Mouse (Mus musculus) ovary, postnatal 14 days (tissue): ENCODE data around the gene 4930474N05Rik.
A peak's percentile ranks its signal among the peaks of the same experiment; 100 is the strongest.

Experiments
- DNase-seq: peaks from one replicate; pipeline ENCODE4 v3.0.0; 2022; ENCODE audit warnings: low spot score

4930474N05Rik gene

DNA sequence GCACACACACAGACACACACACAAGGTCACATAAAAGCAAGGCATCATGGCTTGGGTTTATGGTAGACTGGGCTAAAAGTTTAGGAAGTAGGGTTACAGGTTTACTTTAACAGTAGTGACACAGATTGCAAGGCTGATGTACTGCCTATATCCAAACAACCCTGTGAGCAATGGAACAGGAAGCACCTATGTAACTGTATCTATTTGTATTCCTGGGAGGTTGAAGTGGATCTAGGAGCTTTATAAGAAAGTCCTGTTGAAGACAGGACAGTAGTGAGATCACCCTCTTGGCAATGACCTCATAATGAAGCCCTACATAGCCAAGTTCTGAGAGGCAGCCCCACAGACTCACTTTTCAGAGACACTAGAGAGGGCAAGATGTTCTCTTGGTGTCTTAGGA, at the start of gene 4930474N05Rik:
TSS of gene 4930474N05Rik (plus strand) at position 301 of the 400 bp plus-strand sequence.
- no peak for DNase-seq

DNA sequence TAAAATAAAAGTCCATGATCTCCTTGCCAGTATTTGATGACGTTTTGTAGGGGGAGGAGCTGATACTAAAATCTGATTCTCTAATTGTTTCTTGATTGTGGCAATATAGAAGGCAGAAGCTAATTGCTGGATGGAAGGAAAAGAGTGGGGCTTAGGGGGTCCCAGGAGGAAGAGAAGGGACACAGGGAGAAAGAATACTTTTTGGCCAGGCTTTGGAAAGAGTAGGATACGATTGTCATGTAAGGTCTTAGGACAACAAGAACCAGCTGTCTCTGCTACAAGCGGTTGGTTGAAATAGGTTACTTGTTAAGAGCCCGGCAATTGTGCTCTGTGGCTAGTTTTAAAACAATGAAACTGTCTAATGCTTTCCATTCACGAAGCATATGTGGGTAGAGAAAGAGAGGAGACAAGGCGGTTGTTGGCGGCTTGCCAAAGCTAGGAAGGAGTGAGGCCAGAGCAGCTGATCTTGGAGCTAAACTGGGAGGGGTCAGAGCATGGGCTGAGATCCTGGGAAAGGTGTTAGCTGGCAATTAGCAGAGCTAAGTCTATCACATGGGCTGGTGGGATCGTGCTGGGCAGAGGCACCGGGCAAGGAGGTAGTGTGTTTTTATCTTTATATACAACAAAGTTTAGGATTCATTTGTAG, 45.8 kb upstream of the 4930474N05Rik start:
- peak; percentile 5 for DNase-seq

DNA sequence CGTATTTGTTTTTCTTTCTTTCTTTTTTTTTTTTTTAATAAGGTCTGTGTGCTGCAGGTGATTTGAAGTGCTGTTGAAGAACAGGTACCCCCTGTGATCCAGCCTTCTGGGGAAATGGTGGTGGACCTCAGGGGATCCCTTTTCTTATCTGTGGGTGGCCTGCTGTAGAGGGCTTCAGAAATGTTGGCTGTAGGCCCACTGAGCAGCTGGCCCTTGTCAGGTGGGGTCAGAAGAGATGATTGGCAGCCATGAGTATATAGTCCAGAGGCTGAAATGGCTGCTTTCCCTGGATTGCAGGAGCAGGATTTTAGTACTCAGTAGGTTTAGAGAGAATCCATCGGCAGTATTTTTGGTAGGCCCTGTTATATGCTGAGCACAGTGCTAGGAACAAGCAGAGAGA, 41.4 kb upstream of the 4930474N05Rik start:
- no peak for DNase-seq

DNA sequence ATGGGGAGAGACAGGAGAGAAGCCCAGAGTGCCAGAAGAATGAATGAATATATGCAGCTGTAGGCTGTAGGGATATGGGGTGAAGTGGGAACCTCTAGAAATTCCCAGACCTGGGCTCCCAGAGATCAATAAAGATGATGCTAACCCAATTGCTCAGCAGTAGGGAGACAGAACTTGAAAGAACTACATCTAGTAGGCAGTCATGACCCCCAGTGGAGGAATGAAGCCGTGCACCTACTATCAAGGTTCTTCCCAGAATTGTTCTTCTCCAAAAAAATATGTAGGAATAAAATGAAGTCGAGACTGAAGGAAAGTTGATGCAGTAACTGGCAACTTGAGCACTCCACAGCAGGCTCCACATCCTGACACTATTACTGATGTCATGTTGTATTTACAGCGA, 3.8 kb downstream of the 4930474N05Rik start:
- DNase-seq, result no peak

DNA sequence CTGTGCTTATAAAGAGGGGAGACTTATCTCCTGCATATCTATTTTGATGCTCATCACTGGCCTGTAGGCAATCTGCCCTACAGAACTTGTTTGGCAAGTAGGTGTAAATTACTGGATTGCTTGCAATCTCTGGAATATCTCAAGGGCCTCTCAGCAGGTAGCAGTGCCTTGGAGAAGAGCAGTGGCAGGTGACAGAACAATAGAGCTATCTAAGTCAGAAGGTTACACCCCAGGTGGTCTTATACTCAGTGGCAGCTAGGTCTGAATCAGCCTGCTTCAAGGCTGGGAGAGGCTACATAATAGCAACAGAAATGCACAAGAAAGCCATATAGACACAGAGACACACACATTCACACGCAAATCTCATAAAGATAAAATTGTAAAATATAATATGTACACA, 4.9 kb downstream of the 4930474N05Rik start:
- DNase-seq, result no peak

DNA sequence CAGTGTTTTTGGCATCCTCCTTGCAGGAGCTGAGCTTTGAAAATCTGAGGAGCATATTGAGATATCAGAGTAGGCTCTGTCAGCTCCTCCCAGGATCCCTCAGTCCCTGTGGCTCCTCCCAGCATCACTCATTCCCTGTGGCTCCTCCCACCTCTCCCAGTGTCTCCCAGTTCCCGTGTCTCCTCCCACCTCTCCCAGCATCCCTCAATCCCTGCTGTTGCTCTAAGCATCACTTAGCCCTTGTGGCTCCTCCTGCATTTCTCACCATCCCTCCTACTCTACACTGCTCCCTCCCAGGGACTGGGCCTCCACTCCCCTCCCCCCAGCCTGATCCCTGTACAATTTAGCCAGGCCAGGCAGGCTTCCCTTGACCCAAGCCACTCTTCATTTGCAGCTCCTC, 6.0 kb downstream of the 4930474N05Rik start:
- DNase-seq, result no peak

DNA sequence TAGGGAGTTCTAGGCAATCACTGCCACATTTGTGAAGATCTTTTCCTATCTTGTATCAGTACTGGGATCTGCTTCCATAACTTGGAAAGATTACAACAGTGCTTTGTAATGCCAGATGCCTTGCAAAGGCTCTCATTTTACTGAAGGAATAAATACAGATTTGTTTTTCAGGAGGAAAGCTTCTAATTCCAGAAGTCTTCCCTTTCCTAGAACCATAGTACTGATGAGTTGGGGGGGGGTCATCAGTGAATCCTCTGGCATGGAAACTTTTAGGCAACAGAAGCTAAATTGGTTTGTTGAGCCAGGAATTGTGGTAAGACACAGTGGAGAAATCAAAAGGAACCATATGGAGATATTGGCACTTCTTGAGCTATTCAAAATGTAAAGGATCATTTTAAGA, 19.8 kb downstream of the 4930474N05Rik start:
- DNase-seq, result no peak

DNA sequence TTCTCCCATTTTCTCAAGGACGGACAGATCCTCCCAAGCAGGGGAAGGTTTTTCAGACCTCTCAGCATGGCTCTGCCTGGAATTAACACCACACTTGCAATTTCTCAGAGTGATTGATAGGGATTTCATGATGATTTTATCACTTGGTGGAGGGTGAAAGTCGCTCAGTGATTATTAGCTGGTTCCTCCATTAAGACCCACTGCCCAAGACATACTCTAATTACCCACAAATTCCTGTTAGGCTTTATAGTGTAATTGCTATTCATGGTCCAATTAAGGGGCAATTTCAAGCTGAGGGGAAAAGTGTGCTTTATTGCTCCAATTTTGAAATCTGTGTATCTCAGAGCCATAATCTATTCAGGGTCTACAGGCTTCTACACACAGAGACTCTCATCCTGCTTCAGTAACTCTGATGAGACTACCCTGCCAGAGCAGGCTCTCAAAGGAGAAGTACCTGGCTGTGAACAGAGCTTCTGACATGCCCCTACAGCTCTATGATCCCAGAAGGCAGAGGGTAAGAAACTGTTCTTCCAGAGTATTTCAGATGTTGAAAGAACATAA, 29.1 kb downstream of the 4930474N05Rik start:
- no peak for DNase-seq

DNA sequence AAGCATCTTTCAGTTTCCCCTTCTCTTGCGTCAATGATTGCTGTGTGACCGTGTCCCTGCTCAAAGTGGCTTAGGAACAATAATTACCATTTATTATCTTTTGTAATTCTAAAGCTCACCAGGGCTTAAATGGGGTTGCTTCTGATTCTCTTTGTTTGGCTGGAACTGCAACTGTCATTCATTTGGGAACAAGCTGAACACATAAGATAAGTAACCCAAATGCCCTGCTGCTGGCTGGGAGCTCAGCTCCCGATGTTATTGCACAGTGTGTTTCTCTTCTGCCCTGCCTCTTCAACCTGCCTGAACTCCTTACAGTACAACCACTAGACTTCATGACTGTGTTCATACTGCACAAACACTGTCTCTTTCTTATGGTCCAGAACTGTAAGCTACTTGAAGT, 41.0 kb downstream of the 4930474N05Rik start:
- DNase-seq, result no peak

DNA sequence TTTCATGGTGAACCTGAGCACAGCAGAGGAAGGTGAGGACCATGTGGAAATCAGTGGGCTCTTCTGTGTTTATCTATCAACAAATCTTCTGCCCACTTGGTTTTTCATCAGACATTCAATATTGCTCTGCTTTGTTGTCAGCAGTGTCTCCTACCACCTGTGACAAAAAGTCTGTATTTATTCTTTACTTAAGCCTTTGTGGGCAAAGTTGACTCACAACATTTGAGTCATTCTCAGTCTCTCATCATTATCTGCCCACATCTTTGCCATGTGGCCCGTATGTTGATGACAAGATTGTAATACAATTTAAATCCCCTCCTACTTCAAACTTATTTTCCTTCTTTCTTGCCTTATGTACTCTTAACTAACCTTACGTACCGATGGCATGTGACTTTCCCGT, 43.0 kb downstream of the 4930474N05Rik start:
- no peak for DNase-seq

DNA sequence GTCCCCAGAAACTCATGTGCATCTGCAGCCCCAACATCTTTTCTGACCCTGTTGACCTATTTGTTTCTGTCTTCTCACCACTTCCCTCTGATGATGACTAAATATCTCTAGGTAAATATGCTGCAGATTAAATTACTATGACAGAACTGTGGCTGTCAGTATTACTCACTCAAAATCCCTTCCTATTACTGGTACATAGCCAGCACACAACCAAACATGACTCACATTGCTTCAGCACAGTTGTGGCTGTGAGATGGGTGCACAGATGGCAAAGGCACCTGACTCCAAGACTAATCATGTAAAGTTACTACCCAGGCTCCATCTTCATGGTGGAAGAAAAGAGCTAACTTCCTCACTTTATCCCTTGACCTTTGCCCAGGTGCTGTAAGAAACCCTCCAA, 50.5 kb downstream of the 4930474N05Rik start:
- DNase-seq, result no peak
